Mouse (Mus musculus) large intestine, adult 2 months (tissue): ENCODE measurements around the gene Robo1. TPM values are rescaled to one million over a fixed set of nuclear protein-coding genes. Genes with fewer than 3 reads are reported as not detected.

Experiments used
- DNase-seq: peaks from one replicate; pipeline ENCODE4 v3.0.0-alpha.2; 2012; ENCODE audit warnings: low read depth, low spot score
- WGBS: fragments of 180-500 bp; shearing (Covaris S2); methylation state at CpG from one replicate; pipeline ENCODE4 v1.1.7; 2018; 5-methylcytosine and 5-hydroxymethylcytosine counted together
- polyA plus RNA-seq: library from polyadenylated mRNA; depleted of rRNA; stranded (reverse); fragments of >200 nt; gene quantifications from 2 replicates; pipeline ENCODE4 v1.2.3, GENCODE M21; 2012

The Robo1 gene
- polyA plus RNA-seq, 1 experiment: 0.56 TPM

DNA sequence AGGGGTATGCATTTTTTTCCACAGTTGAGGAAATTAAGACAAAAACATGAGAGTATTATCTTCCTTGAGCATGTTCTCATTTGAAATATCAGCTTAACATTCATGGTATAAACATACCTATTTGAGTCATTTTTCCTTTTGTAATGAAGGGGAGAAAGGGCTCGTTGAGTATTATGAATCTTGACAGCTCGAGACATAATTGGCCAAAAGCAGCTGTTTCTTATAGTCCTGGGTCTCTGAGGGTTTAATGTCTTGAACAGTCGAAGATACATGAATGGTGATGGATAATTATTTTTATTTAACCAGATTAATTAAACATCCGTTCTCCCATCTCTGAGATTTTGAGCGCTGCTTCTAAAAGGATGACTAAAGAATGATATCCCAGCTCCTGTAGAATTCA lies 478.5 kb downstream of the Robo1 start:
- 77% methylated on average over 5 of the region's 5 CpGs for WGBS
- no peak for DNase-seq

DNA sequence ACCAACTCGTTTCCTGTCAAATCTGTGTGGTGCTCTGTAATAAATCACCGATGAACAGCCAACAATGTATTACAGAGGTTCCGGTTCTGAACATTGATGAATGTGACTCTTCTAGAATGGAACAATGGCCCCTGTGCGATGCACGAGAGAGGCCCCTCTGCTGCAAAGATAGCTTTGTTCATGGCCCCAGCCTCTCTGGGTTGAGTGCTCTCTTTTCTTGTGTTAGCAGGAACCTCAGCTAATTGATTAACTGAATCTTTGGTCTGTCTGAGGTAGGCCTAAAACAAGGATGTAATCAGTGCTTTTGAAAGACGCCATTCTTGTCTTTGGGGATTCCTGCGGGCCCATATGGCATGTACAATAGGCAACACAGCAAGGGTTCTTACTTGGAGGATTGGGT lies 479.9 kb downstream of the Robo1 start:
- WGBS: 87% methylated on average over 7 of the region's 7 CpGs
- DNase-seq: no peak

DNA sequence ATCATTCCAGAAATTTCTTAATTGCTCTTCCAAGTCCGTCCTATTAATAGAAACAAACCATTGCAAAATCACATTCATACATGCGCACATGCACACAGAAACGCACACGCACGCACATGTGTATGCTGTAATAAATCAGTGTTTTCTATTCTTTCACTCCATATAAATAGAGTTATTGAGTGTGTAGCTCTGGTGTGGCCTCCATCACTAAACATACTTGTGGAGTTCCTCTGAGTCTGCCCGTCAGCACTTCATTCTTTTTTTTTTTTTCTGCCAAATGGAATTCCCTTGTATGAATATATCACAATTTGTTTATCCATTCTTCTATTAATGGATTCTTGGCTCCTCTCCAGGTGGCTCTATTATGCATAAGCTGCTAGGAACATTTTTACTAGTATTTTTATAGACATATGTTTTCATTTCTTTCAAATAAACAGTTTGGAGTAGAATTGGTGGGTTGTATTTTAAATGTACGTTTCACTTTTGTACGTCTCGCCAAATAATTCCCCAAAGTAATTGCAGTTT lies 483.1 kb downstream of the Robo1 start:
- no peak for DNase-seq
- WGBS: 81% methylated on average over 9 of the region's 9 CpGs

DNA sequence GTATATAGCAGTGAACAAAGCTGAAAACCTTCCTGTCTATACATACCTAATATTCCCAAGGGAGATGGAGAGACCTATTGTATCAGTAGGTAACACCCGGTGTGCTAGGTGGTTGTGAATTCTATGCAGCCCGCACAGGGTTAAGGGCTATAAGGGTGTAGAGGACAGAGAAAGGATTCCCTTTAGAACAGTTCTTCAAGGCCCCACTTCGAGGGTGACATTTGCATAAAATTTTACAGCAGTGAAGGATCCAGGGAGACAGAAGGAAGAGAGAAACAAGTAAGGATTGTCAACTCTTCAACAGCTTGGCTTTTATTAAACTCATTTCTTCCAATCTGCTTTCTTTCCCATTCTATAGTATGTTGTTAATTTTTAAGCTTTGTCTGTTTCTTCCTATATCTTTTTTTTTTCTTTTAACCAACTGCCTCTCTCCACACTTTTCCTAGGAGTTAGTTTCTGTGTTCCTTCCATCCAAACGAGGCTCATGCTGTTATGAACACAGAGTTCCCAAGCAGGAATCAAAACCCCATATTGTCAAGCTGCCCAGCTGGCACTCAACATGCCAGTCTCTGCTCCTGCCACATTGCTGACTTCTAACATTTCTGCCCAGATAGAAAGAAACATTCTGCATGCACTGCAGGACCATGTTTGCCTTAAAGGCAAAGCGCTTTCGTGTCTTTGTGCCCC lies 486.7 kb downstream of the Robo1 start:
- no peak for DNase-seq
- WGBS: 65% methylated on average over 6 of the region's 6 CpGs

DNA sequence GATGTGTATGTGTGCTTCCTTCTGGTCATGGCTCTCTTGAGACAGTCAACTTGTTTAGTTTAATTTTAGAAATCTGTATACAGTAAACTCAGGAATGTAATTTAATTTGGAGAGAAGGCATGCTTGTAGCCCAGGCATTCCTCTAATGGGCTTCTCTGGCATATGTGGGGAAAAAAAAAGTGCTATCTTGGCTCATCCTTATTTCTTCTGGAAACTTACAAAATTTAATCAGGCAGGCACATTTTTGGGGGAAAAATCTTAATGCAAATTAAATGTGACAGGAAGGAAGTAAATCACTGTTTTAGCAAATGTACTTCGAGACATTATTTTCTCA lies 487.2 kb downstream of the Robo1 start:
- 73% methylated on average over 1 of the region's 1 CpGs for WGBS

DNA sequence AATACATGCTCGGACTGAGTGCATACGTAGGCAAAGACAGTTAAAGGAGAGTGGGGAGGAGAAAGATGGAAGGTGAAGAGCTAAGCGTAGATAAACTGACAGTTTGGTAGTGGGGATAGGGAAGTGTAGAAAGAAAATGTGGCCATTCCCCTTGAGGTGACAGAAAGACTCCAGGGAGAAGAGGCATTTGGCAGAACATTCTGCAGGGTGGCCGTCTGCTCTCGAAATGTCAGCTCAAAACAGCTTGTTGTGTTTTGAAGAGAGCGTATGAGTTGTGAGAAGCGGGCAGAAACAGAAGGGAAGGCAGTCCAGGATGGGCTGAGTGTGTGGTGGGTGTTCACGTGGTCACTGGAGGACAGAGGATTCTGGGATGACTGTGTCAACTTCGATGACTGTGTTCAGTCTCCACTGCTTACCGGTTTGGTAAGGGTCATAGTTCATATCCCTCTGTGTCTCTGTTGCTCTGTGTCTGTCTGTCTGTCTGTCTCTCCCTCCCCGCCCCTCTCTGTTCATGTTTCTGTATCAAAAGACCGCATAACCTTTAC lies 490.4 kb downstream of the Robo1 start:
- 79% methylated on average over 12 of the region's 12 CpGs for WGBS
- DNase-seq: no peak

More for the DNA sequence above, 487.2 kb downstream of the Robo1 start:
- no peak for DNase-seq

DNA sequence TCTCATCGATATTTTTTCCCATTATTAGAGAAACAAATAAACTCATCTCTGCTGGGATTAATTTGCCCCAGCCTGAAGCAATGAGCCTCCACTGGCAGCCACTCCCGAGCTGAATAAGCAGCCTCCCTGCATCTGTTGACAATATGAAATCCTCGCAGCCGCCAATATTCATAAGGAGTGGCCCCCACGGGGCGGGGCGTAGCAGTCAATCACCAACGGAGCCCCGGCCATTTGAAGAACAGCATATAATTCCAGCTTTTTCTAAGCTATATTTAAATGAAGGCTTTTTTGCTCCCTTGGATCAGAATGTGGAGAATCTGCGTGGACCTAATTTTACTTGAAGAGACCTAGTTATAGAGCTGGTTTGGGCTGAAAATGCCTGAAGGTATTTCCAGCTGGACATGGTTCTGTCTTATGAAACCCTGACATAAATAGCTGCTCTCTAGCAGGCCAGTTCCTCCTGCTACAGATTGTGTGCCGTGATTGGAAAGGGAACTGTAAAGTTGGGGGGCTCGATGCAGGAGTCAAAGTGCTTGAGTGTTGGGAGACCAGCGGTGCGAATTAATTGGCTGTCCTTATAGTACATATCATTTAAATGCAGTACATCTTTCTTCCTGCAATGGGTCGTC lies 492.1 kb downstream of the Robo1 start:
- 46% methylated on average over 15 of the region's 15 CpGs for WGBS
- DNase-seq: no peak

DNA sequence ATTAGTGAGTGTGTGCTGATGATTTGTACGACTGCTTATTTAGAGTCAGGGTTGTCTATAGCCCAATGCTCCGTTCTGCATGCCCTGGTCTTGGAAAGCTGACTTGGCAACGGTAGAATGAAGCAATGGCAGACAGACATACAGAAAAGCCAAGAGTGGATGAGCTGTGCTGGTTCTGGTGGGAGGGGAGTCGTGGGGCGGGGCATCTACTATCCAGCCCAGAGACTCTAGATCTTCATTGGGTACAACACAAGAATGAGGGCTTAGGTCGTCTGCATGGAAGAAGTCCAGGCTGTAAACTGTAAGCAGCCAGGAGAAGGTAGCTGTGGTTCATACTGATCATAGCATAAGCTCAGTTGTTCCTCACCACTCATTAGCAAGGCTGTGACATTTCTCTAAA lies 492.7 kb downstream of the Robo1 start:
- 74% methylated on average over 6 of the region's 6 CpGs for WGBS
- no peak for DNase-seq

DNA sequence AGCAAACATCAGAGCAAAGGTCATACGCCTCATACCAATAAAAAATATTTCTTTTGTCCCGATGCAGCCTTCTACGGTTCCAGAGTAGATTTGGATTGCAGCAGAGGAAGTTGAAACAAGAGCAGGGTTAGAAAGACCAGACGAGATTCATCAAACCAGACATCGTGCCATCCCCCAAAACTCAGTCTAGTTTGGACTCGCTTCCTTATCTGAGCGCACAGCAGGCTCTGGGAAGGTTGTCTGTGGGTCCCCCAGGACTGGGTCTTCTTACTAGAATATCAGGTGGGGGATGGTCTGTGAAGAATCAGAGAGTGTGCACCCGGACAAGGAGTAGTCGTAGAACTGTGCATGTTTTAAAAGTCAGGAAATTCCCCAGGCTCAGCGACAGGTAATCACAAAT lies 500.2 kb downstream of the Robo1 start:
- 17% methylated on average over 10 of the region's 10 CpGs for WGBS
- DNase-seq: no peak

DNA sequence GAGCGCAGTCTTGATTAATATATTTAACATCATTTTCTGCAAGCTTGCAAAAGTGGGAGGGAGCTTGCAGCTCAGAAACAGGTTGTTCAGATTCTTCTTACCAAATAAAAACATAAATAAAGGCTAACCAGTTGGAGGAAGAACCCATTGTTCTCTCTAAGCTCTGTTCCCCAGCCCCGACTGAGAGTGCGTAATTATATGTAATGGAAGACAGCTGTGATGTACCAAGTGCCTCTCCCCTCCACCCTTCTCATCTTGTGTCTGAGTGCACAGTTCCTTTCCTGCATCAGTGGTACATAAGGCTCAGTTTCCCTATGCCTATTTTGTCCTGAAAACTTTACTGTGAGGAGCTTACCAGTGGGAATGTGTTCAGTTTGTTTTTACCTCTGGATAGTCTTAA lies 502.8 kb downstream of the Robo1 start:
- 87% methylated on average over 3 of the region's 3 CpGs for WGBS
- DNase-seq: no peak

DNA sequence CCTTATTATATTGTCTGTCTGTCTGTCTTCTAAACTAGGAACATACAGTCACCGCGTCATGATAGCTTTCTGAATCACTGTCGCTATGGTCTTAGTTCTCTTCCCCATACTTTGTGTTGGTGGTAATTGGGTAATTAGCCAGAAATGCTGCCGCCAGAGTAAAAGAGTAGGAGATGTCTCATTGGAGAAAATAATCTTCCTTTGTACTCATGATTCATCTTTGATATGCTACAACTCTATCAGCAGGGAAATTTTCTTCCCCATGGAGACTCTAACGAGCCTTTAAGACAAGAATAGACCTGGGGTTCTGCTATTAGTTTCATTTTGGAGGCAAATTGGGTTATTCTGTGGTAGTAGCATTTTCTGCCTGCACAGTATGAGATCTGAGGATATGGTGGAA lies 503.4 kb downstream of the Robo1 start:
- 86% methylated on average over 5 of the region's 5 CpGs for WGBS
- no peak for DNase-seq

DNA sequence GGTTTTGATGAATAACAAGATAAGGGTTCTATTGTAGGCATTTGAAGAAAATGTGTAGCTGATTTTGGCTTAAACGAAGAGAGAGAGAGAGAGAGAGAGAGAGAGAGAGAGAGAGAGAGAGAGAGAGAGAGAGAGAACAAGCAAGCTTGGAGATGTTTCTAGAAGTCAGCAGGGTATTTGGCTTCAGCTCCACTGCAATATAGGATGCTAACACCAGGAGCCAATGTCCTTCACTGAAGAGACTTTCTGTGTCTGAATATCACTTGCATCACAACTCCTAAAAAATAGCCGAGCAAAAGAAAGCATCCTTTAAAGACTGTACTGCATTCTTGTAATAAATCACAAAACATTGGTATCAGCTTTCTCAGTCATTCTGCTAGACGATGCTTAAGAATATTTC lies 503.8 kb downstream of the Robo1 start:
- DNase-seq: no peak
- 62% methylated on average over 3 of the region's 3 CpGs for WGBS

DNA sequence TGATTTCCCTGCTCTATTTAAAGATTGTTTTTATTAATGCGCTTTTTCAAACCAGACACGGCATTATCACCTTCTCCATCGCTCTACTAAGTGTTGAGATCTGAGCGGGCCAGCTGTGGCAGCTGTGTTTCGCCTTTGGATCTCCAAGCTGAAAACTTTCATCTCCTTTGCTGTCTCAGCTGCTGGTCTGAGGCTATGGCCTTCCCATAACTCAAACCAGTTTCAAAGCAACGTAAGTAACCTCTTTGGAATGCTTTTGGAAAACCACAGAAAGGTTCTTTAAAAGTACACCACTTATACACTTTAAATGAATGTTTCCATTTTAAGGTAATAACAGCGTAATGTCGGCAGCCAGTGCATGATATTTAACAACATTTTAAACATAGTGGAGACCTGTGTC lies 520.3 kb downstream of the Robo1 start:
- no peak for DNase-seq
- 81% methylated on average over 8 of the region's 8 CpGs for WGBS

DNA sequence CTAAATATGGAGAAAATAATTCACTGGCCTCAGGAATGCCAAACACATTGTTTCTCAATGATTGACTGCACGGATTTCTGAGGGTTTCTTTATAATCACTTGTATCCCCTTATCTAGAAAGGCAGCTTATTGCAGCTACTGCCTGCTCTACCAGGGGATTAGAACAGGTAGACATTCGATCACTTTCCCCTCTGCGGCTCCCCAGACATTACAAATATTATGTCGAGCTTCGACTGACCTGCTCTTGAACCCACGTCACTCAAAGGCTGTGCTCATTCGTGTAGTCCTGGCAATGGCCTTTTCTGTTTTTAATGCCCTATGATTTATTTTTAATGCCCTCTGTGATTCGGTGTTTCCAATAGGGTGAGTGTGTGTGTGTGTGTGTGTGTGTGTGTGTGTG lies 521.4 kb downstream of the Robo1 start:
- WGBS: 73% methylated on average over 8 of the region's 8 CpGs
- no peak for DNase-seq

DNA sequence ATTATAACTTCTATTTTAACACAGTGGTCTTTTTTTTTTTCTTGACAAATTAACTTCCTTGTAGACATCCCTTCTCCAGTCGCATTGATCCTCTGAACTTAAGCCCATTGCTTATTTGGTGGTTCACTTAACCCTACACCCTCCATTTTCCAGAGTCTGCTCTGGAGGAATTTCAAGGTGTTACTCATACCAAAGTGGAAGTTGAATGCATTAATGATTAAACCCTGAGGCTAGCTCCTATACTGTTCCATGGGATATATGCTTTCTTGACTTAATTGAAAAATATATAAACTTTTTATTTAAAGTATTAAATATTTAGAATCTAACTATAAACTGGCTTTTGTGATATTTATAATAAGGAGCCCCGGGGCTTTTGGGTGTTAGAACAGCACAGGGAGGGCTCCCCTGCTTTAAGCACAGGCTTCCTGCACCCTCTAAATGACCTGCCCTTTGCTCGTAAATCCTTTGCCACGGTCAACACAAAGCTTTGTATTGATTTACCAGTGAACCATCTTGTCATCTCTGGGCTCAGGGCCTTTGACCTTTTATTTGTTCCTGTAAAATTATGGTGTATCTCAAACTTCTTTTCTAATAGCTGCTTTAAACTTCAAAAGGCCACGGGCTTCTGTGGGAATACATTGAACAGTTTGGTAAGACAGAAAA lies 522.4 kb downstream of the Robo1 start:
- no peak for DNase-seq
- WGBS: 26% methylated on average over 5 of the region's 5 CpGs

DNA sequence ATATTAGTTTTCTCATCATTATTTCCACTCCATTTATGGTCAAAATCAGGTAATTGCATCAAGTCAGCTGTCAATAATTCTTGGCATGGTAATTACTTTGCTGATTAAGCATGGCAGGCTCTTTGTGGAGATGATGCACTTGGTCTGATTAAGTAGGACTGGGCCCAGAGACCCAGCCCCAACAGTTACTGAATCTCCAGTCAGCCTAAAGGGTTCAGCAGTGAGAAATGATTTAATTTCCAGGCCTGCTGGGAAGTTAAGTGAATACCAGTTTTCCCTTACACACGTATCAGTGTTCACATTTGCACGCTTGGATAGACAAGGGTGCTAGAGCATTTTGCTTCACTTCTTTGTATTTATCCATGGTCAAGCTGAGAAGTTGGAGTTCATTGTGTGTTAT lies 526.2 kb downstream of the Robo1 start:
- no peak for DNase-seq
- 97% methylated on average over 2 of the region's 2 CpGs for WGBS

DNA sequence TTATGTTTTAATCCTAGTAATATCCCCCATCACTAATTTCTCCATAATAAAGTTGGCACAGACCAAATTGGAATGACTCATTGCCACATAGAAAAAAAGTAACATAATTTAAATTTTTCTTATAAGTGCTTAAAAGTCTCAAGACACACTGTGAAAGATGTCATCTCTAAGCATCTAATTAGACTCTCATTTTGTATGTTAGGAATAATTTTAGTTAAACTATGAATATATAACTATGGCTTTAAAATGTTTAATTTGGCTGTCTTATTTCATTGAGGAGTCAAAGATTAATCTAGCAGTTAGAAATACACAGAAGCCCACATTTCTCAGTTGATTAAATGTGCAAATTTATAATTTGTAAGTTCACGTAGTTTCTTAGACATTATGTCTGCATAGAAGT lies 530.9 kb downstream of the Robo1 start:
- no peak for DNase-seq
- WGBS: 91% methylated on average over 1 of the region's 1 CpGs

DNA sequence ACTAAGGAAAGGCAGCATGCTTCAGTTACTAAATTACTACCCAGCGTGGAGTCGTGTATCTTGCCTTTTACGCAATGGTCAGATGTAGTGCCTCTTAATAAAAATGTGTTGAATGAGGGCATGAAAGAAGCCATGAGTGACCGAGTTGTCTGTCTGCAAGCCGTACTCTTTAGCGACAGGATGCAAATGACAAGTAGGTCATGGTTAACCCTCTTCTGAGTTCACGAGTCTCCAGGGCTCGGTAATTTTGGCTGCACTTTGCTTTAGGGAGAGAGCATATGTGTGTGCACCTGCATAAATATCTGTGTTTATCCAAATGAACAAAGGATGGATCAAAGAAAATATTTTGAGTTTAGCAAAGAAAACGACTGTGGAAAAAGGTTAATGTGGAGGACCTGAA lies 533.0 kb downstream of the Robo1 start:
- 80% methylated on average over 9 of the region's 9 CpGs for WGBS
- no peak for DNase-seq

DNA sequence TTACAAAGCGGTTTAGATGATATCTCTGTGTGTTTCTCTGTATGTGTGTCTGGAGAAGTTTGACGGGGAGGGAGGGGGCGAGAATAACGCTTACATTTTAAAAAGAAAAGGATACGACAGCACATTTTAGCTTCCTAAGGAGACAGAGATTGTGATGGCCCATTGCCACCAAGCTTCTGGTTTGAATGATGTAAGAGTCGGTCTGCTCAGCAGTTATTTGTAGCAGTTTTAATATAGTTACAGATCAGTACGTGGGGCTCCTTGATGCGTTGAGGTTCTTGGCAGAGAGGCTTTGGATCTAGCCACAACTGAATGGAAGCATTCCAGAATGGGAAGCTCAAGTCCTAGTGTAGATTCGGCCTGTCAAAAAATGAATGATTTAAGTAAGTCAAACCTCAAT lies 546.0 kb downstream of the Robo1 start:
- DNase-seq: no peak
- 78% methylated on average over 9 of the region's 9 CpGs for WGBS

DNA sequence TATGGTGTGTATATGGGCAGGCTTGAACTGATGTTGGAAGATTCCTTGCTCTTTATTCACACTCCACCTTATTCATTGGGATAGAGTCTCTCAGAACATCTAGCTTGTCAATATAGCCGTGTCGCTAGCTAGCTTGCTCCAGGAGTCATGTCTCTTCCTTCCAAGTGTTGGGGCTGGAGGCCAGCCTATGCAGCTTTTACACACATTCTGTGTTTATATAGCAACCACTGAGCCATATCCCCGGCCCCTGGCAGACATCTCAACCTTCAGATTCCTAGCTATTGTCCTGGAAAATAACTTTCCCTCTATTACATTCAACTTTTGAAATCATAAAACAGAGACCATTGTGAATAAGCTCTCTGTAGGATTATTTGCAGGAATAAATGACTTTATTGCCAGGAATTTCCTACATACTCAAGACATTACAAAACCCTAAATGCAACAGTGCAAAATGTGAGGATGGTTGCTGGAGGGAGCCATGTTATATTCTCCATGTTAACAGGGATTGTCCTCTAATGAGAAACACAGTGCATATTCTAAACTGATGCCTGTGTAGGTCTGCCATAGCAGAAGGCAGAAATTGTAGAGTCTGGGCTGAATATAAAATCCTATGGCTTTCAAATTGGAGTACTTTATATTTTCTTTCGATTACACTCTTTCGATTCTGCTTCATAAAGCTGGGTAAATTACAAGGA lies 546.9 kb downstream of the Robo1 start:
- WGBS: 69% methylated on average over 5 of the region's 5 CpGs

More for the DNA sequence above, 546.9 kb downstream of the Robo1 start:
- no peak for DNase-seq
